Mouse (Mus musculus): ENCODE measurements around the gene Slc17a3.

GRCm38 (mm10) chr13:23836630-23837029, 2.6 kb upstream of the Slc17a3 start:
- TF ChIP-seq CTCF (IDR thresholded peaks at IDR 0.05; ENCODE audit: low read depth) (no peak), EP300 (IDR thresholded peaks at IDR 0.05; ENCODE audit: low read depth) (no peak)
